Mouse (Mus musculus) common myeloid progenitor, adult 5-6 weeks (primary cell): ENCODE measurements around the gene Thrap3. TPM values are rescaled to one million over a fixed set of nuclear protein-coding genes. Genes with fewer than 3 reads are reported as not detected.
"Not testable (repeated sequence)": the region's sequence is repeated elsewhere in the genome, so short reads cannot be mapped to it uniquely, and the experiment has no call there.

Experiments used
- ATAC-seq: replicated peaks from 2 replicates; pipeline ENCODE4 v1.8.0; 2016; ENCODE audit warnings: low read depth, mild to moderate bottlenecking, moderate TSS enrichment, inconsistent platforms; ENCODE audit not compliant: poor library complexity, severe bottlenecking
- total RNA-seq: library from RNA; stranded (forward); fragments of 200-1000, 187-1606 nt; gene quantifications from 2 replicates; pipeline ENCODE4 v1.2.3, GENCODE M21; 2017

Gene Thrap3
- total RNA-seq, 1 experiment from 2014 or later = 331 TPM

- ATAC-seq = no peak
These were observed 28.8 kb downstream of the Thrap3 start for GRCm38 (mm10) chr4:126173800-126174199.

- not testable (repeated sequence) for ATAC-seq
These were observed 31.8 kb downstream of the Thrap3 start for GRCm38 (mm10) chr4:126170737-126171136.

- ATAC-seq = no peak
These were observed 33.7 kb downstream of the Thrap3 start for GRCm38 (mm10) chr4:126168851-126169250.

DNA sequence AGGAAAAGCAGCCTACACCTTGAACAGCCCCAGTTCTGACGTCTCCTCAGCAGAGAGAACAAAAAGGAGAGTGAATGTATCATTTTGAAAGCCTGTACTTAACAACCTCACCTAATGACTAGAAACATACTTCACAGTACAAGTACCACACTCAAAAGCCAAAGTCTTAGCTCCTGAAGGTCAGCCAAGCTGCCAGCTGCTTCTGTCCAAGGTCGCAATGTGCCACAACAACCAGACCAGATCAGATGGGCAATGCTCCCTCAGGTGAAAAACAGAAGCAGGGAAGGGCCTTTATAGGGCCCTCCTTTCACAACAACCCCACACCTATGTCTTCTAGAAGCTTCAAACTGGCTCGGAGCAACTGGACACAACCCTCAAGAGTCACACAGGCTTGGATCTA, 36.5 kb downstream of the Thrap3 start:
- ATAC-seq = no peak

GRCm38 (mm10) chr4:126165092-126165491, 37.5 kb downstream of the Thrap3 start:
- ATAC-seq = not testable (repeated sequence)

DNA sequence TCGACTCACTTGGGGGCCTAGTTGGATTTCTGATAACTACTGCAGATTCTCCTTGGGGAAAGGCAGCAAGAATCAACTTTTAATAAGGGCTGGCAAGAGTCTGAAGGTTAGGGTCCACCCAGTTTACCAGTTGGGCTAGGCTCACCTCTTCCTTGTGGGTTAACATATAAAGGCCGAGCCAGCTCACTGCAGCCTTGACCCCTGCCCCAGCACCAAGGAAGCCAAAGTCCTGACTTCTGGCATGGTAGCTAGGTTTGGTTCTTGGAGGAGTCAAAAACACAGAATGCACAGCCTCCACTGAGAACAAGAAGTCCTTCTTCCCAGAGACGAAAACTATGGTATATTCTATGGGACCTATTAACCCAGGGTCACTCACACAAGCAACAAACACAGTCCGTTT, 38.9 kb downstream of the Thrap3 start:
- no peak for ATAC-seq

DNA sequence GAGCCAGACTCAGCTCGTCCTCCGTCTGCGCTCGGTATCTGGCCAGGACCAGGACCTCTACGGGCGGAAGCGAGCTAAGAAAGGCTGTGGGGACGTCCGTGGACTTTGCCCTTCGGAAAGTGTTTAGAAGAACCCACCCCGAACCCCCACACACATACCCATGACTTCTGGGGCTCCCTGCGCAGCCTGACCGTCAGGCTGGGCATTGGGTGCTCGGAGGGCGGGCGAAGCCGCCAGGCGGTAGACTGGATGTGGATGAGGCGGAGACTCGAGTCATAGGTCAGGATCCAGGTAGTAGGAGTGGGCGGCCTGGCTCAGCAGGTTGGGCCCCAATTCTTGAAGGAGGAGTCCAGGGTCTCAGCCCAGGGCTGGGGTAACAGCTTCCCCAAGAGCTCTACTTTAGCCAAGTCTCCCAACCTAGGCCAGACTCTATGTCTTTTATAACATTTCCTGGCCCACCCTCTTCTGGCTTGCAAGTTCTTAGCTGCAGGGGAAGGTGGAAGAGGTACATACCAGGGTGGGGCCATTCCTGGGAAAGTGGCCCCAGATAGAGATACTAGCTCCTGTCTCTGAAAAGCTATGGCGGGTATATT, 39.4 kb downstream of the Thrap3 start, which contains the start of gene Sh3d21:
Gene Sh3d21, minus strand, starts transcription at position 425 of the 593 bp plus-strand sequence.
- peak; percentile 23; the same call in 1 of the 2 replicates for ATAC-seq

DNA sequence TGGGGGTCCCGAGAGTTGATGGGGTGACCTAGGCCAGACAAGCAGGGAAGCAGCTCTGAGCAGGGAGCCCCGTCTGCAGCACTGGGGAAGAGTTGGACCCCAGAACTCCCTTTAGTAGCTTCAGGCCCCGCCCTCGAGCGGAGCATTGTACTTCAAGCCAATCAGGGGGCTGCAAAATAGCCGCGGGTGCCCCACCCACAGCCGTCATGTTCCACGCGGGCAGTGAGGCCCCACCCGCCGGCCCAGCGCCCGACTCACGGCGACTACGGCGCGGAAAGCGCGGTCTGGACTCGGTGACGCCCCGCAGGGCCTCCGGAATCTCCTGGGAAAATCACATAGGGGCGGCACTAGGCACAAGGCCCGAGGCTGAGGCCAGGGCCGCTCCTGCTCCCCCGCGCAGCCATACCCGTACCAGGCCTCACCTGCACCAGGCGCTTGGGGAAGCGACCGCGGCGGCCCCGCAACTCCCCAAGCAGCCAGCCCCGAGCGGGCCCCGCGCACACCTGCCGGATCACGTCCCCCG, 40.0 kb downstream of the Thrap3 start:
- ATAC-seq = peak; percentile 93

GRCm38 (mm10) chr4:126161986-126162385, 40.6 kb downstream of the Thrap3 start:
- ATAC-seq = no peak

- ATAC-seq = no peak
These were observed 41.1 kb downstream of the Thrap3 start for GRCm38 (mm10) chr4:126161456-126161855.

DNA sequence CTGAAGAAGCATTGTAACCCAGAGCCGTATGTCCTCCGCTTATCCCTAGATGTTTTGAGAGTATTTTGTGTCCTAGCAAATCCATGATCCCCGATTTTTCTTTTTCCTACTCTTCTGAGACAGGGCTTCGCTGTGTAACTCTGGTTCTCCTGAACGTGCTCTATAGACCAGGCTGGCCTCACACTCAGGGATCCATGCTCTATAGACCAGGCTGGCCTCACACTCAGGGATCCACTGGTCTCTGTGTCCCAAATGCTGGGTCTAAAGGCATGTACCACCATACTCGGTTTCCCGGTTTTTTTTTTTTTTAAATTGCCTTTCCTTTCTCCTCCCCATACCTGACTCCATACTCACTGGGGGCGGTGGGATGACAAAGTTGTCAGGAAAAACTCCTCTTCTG, 41.6 kb downstream of the Thrap3 start:
- no peak for ATAC-seq

DNA sequence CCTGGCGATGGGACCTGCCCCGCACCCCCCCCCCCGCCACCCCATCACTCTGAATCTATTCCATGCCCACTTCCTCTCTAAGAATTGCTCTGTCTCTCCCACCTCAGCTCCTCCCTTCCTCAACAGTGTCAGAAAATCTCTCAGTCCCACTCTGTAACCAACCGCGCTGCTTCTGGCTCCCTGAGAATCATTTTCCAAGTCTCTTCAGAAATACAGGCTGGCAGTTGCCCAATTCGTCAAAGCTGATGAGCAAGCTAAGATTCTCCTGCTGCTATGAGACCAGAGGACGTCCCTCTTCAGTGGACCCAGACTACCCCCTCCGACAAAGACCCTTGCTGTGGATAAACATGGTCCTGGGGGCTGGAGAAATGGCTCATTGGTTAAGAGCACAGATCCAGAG, 43.1 kb downstream of the Thrap3 start:
- ATAC-seq = no peak

GRCm38 (mm10) chr4:126157562-126157961, 45.0 kb downstream of the Thrap3 start:
- peak; percentile 49 for ATAC-seq

GRCm38 (mm10) chr4:126156617-126157016, 45.9 kb downstream of the Thrap3 start:
- ATAC-seq = no peak

DNA sequence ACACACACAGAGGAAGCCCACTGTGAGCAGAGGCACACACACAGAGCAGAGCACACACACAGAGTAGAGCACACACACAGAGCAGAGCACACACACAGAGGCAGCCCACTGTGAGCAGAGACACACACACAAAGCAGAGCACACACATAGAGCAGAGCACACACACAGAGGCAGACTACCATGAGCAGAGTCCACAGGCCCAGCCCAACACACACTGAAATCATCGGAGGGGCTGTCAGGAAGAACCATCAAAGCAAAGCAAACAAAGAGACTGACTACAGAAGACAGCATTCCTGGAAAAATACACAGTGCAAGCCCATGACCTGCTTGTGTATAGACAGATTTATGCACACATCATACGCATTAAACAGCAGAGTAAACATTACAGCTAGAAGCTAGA, 46.7 kb downstream of the Thrap3 start:
- no peak for ATAC-seq

- no peak for ATAC-seq
These were observed 47.4 kb downstream of the Thrap3 start for GRCm38 (mm10) chr4:126155183-126155582.

DNA sequence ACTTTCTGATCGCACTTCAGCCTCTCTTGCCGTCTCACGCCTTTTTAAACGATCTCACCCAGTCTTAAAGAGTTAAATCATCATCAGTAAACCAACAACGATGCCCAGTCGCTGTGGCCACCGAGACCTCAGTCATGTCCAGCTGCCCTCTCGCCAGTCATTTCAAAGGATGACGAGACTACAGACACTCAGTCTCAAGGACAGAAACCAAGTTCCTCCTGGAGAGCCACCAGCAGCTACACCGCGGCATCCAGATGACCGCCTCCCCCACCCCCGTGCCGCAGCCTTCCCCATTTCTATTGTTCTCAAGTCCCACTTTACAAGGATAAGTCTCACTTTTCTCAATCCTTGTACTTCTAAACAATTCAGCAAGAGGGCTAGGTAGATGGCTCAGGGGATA, 49.7 kb downstream of the Thrap3 start:
- no peak for ATAC-seq

DNA sequence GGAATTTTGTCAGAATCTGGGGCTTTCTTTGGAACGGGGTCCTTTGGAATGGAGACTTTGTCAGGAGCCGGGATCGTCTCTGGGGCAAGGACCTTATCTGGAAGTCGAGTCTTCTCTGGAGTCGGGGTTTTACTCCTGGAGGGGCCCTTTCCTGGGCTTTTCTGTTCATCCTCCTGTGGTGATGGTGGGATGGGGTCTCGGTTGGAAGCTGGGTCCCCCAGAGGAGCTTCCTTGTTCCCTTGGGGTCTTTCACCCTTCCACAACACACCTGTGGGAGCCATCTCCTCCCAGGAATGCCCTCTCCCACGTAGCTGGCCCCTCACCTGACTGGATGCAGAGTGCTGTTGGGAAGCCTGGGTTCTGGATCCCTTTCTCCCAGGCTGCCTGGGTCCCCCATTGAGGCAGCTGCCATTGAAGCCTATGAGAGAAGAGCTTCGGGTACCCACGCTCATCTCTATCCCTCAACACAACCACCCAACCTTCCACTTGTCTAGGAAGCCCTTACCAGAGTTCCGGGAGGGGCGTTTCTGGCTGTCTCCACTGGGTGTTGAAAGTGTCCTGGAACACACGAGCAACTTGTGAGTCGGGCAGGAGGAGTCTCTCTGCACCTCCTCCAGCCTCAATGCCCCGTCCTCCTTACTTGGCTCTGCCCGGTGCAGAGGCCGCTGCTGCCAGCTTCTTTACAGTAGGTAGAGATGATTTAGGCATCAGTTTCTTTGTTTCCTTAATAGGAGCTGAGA, 50.7 kb downstream of the Thrap3 start:
- ATAC-seq = no peak

- ATAC-seq = no peak
These were observed 51.6 kb downstream of the Thrap3 start for GRCm38 (mm10) chr4:126150949-126151320.

GRCm38 (mm10) chr4:126150297-126150948, 52.1 kb downstream of the Thrap3 start:
- no peak for ATAC-seq

- no peak for ATAC-seq
These were observed 52.8 kb downstream of the Thrap3 start for GRCm38 (mm10) chr4:126149798-126150197.
